Mouse (Mus musculus): ENCODE measurements at regions not wholly inside any gene's neighbourhood (a gene's known extent, or its start where the extent isn't known, plus 50 kb on each side); places are given as distances from the start of the nearest gene placed in this dataset.

GRCm38 (mm10) chr3:50761766-50762165 lies 318.4 kb upstream of the Slc7a11 start:
- no peak for DNase-seq (ENCODE audit: low spot score)

- DNase-seq (ENCODE audit: low spot score), result no peak
These were observed 314.7 kb upstream of the Slc7a11 start for GRCm38 (mm10) chr3:50758106-50758505.

- no peak for DNase-seq (ENCODE audit: low spot score)
These were observed 293.8 kb upstream of the Slc7a11 start for GRCm38 (mm10) chr3:50737173-50737572.

GRCm38 (mm10) chr3:50719035-50719434 lies 275.6 kb upstream of the Slc7a11 start:
- DNase-seq (ENCODE audit: low spot score), result no peak

- DNase-seq (ENCODE audit: low spot score), result no peak
These were observed 270.0 kb upstream of the Slc7a11 start for GRCm38 (mm10) chr3:50713463-50713862.

GRCm38 (mm10) chr3:50709415-50709989 lies 266.1 kb upstream of the Slc7a11 start:
- DNase-seq (ENCODE audit: low spot score), result no peak

GRCm38 (mm10) chr3:50706707-50707106 lies 263.3 kb upstream of the Slc7a11 start:
- DNase-seq (ENCODE audit: low spot score), result no peak

- DNase-seq (ENCODE audit: low spot score), result no peak
These were observed 251.7 kb upstream of the Slc7a11 start for GRCm38 (mm10) chr3:50694904-50695680.

- DNase-seq (ENCODE audit: low spot score), result peak; percentile 5
These were observed 251.1 kb upstream of the Slc7a11 start for GRCm38 (mm10) chr3:50694497-50694896.

- DNase-seq (ENCODE audit: low spot score), result no peak
These were observed 248.9 kb upstream of the Slc7a11 start for GRCm38 (mm10) chr3:50692306-50692705.

- no peak for DNase-seq (ENCODE audit: low spot score)
These were observed 247.3 kb upstream of the Slc7a11 start for GRCm38 (mm10) chr3:50690750-50691149.

- no peak for DNase-seq (ENCODE audit: low spot score)
These were observed 246.0 kb upstream of the Slc7a11 start for GRCm38 (mm10) chr3:50689375-50689774.

GRCm38 (mm10) chr3:50687755-50688154 lies 244.3 kb upstream of the Slc7a11 start:
- no peak for DNase-seq (ENCODE audit: low spot score)

GRCm38 (mm10) chr3:50678611-50678988 lies 235.2 kb upstream of the Slc7a11 start:
- no peak for DNase-seq (ENCODE audit: low spot score)

- DNase-seq (ENCODE audit: low spot score), result no peak
These were observed 234.7 kb upstream of the Slc7a11 start for GRCm38 (mm10) chr3:50677953-50678610.

- DNase-seq (ENCODE audit: low spot score), result no peak
These were observed 232.4 kb upstream of the Slc7a11 start for GRCm38 (mm10) chr3:50675769-50676168.

GRCm38 (mm10) chr3:50674860-50675566 lies 231.6 kb upstream of the Slc7a11 start:
- DNase-seq (ENCODE audit: low spot score), result no peak

- DNase-seq (ENCODE audit: low spot score), result no peak
These were observed 221.9 kb upstream of the Slc7a11 start for GRCm38 (mm10) chr3:50665316-50665715.

- no peak for DNase-seq (ENCODE audit: low spot score)
These were observed 217.6 kb upstream of the Slc7a11 start for GRCm38 (mm10) chr3:50660966-50661365.

- DNase-seq (ENCODE audit: low spot score), result no peak
These were observed 217.2 kb upstream of the Slc7a11 start for GRCm38 (mm10) chr3:50660566-50660965.

GRCm38 (mm10) chr3:50657890-50658289 lies 214.5 kb upstream of the Slc7a11 start:
- no peak for DNase-seq (ENCODE audit: low spot score)

- no peak for DNase-seq (ENCODE audit: low spot score)
These were observed 211.0 kb upstream of the Slc7a11 start for GRCm38 (mm10) chr3:50654441-50654840.

GRCm38 (mm10) chr3:50652265-50652664 lies 208.9 kb upstream of the Slc7a11 start:
- no peak for DNase-seq (ENCODE audit: low spot score)
